Mouse (Mus musculus): ENCODE results near the gene Fam89a. TPM values are rescaled to one million over a fixed set of nuclear protein-coding genes. Genes with fewer than 3 reads are reported as not detected.

Fam89a gene
- polyA plus RNA-seq (2012; rRNA removed): 0.49 and 0.72 TPM in 2 replicates

GRCm38 (mm10) chr8:124751709-124752173 is at the start of gene Fam89a:
Gene Fam89a, minus strand, starts transcription at chr8:124751832.

GRCm38 (mm10) chr8:124792708-124793107 is 41.1 kb upstream of the Fam89a start, which contains the start of gene Trim67:
Gene Trim67, plus strand, starts transcription at chr8:124793092.

GRCm38 (mm10) chr8:124721862-124722515 is 29.6 kb downstream of the Fam89a start, which contains the start of the genes Ttc13 and Arv1:
Gene Ttc13, minus strand, starts transcription at chr8:124721983.
Gene Arv1, plus strand, starts transcription at chr8:124722139.

Other genes with a start within 250 kb of the Fam89a start
- gene Cog2, start 231.1 kb downstream of the Fam89a start, polyA plus RNA-seq (2012; rRNA removed): 29.7 and 30.4 TPM in 2 replicates
- 8.6 and 12.7 TPM in 2 replicates for gene Agt, start 182.1 kb downstream of the Fam89a start, polyA plus RNA-seq (2012; rRNA removed)
- gene Capn9, start 175.7 kb downstream of the Fam89a start, polyA plus RNA-seq (2012; rRNA removed): 0.03 and 0.05 TPM in 2 replicates
- gene 2310022B05Rik, start 88.5 kb downstream of the Fam89a start, polyA plus RNA-seq (2012; rRNA removed): 73.5 and 80.2 TPM in 2 replicates
- gene Ttc13, start 29.8 kb downstream of the Fam89a start, polyA plus RNA-seq (2012; rRNA removed): 60.5 and 63.7 TPM in 2 replicates
- 37.7 and 42.4 TPM in 2 replicates for gene Arv1, start 29.7 kb downstream of the Fam89a start, polyA plus RNA-seq (2012; rRNA removed)
- gene Trim67, start 41.3 kb upstream of the Fam89a start, polyA plus RNA-seq (2012; rRNA removed): 67.8 and 91.8 TPM in 2 replicates
- 78.5 and 83.7 TPM in 2 replicates for gene Gnpat, start 111.2 kb upstream of the Fam89a start, polyA plus RNA-seq (2012; rRNA removed)
- 19.9 and 20.9 TPM in 2 replicates for gene 2810004N23Rik, start 111.3 kb upstream of the Fam89a start, polyA plus RNA-seq (2012; rRNA removed)
- gene Exoc8, start 145.9 kb upstream of the Fam89a start, polyA plus RNA-seq (2012; rRNA removed): 15.1 and 15.3 TPM in 2 replicates
- 18.0 and 19.5 TPM in 2 replicates for gene Sprtn, start 146.1 kb upstream of the Fam89a start, polyA plus RNA-seq (2012; rRNA removed)
- gene Egln1, start 197.5 kb upstream of the Fam89a start, polyA plus RNA-seq (2012; rRNA removed): 56.6 and 56.8 TPM in 2 replicates